Mouse (Mus musculus): Measurements from ENCODE around the gene Lrp4. TPM values are rescaled to one million over a fixed set of nuclear protein-coding genes. Genes with fewer than 3 reads are reported as not detected.
"Not testable (repeated sequence)": the region's sequence is repeated elsewhere in the genome, so short reads cannot be mapped to it uniquely, and the experiment has no call there.

Lrp4 gene
- polyA plus RNA-seq, 1 experiment from 2014 or later = 4.7 TPM

- Histone ChIP-seq H3K4me2 (ENCODE audit: low read length) (no peak overlapping the region), H3K9ac (replicated peaks; ENCODE audit: low read length) (no peak overlapping the region), H3K27me3 (ENCODE audit: control insufficient read depth, insufficient read depth, low read length) (no peaks in the 10 kb centered on the region), H3K27ac (replicated peaks; ENCODE audit: low read depth, low read length) (no peak overlapping the region), H3K4me3 (replicated peaks; ENCODE audit: low read depth, low read length) (no peak overlapping the region), H3K9me3 (ENCODE audit: control insufficient read depth, low read length) (no peaks in the 10 kb centered on the region), H3K4me1 (ENCODE audit: control insufficient read depth, insufficient read depth, low read length) (no peaks in the 10 kb centered on the region), H3K36me3 (ENCODE audit: control insufficient read depth, insufficient read depth, low read length) (peaks cover 18% of the 10 kb centered on the region)
- DNase-seq (no peak), ATAC-seq (ENCODE audit: low FRiP score, low TSS enrichment) (no peak)
- WGBS = 88% methylated on average over 4 of the region's 4 CpGs
Measured at GRCm38 (mm10) chr2:91484698-91485097, 27.4 kb downstream of the Lrp4 start.

DNA sequence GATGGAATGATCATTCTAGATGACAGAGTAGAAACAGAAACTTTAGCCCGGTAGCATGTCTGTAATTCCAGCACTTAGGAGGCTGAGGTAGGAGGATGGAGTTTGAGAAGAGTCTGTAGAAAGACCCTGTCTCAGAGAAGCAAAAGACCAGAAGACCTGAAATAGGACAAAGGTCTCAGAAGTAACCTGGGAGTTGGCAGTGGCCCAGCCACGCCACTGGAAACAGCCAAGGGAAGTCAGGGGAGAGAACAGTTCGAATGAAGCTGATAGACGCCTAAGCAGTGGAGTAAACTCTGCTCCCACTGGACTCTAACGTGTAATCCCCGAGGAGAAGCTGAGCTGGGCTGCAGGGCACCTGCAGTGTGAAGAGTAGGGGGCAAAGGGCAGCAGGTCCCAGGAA lies 27.9 kb downstream of the Lrp4 start:
- Histone ChIP-seq H3K27ac (replicated peaks; ENCODE audit: low read depth, low read length) (no peak overlapping the region), H3K4me1 (ENCODE audit: control insufficient read depth, insufficient read depth, low read length) (no peaks in the 10 kb centered on the region), H3K36me3 (ENCODE audit: control insufficient read depth, insufficient read depth, low read length) (peaks cover 22% of the 10 kb centered on the region), H3K9ac (replicated peaks; ENCODE audit: low read length) (no peak overlapping the region), H3K27me3 (ENCODE audit: control insufficient read depth, insufficient read depth, low read length) (no peaks in the 10 kb centered on the region), H3K9me3 (ENCODE audit: control insufficient read depth, low read length) (no peaks in the 10 kb centered on the region), H3K4me2 (ENCODE audit: low read length) (no peak overlapping the region), H3K4me3 (replicated peaks; ENCODE audit: low read depth, low read length) (no peak overlapping the region)
- ATAC-seq (ENCODE audit: low FRiP score, low TSS enrichment) (no peak), DNase-seq (no peak)
- 88% methylated on average over 6 of the region's 6 CpGs for WGBS

DNA sequence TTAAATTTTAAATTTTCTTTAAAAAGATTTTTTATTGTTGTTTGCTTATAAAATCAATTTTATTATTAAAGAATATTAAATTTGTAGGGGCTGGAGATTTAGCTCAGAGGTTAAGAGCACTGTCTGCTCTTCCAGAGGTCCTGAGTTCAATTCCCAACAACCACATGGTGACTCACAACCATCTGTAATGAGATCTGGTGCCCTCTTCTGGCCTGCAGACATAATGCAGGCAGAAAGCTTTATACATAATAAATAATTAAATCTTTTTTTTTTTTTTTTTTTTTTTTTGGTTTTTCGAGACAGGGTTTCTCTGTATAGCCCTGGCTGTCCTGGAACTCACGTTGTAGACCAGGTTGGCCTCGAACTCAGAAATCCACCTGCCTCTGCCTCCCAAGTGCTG lies 30.0 kb downstream of the Lrp4 start:
- H3K9me3 ChIP-seq (ENCODE audit: control insufficient read depth, low read length); H3K27ac ChIP-seq (replicated peaks; ENCODE audit: low read depth, low read length); DNase-seq; ATAC-seq (ENCODE audit: low FRiP score, low TSS enrichment); H3K4me3 ChIP-seq (replicated peaks; ENCODE audit: low read depth, low read length); H3K4me1 ChIP-seq (ENCODE audit: control insufficient read depth, insufficient read depth, low read length); H3K27me3 ChIP-seq (ENCODE audit: control insufficient read depth, insufficient read depth, low read length); H3K9ac ChIP-seq (replicated peaks; ENCODE audit: low read length); H3K4me2 ChIP-seq (ENCODE audit: low read length): not testable (repeated sequence)
- 73% methylated on average over 3 of the region's 3 CpGs for WGBS
- peaks cover 29% of the 10 kb centered on the region for H3K36me3 ChIP-seq (ENCODE audit: control insufficient read depth, insufficient read depth, low read length)

DNA sequence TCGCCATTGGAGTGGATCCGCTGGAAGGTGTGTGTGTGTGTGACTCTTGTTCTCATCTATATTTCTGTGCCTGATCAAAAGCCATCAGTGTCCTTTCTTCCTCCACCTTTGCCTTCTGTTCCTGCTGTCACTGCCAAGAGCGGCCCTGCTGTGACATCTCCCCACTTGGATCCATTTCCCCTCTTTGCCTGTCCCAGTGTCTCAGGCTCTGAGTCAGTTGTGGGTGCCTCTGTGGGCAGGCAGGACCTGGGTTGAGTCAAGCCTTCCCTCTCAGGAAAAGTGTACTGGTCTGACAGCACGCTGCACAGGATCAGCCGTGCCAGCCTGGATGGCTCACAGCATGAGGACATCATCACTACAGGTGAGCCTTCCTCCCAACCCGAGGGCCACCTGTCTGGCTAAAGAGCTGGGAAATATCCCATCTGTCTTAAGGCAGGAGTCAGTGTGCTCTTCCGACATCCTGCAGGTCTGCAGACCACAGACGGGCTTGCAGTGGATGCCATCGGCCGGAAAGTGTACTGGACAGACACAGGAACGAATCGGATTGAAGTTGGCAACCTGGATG lies 34.8 kb downstream of the Lrp4 start:
- Histone ChIP-seq H3K27ac (replicated peaks; ENCODE audit: low read depth, low read length) (no peak overlapping the region), H3K9me3 (ENCODE audit: control insufficient read depth, low read length) (no peaks in the 10 kb centered on the region), H3K27me3 (ENCODE audit: control insufficient read depth, insufficient read depth, low read length) (no peaks in the 10 kb centered on the region), H3K4me1 (ENCODE audit: control insufficient read depth, insufficient read depth, low read length) (no peaks in the 10 kb centered on the region), H3K4me3 (replicated peaks; ENCODE audit: low read depth, low read length) (no peak overlapping the region), H3K9ac (replicated peaks; ENCODE audit: low read length) (no peak overlapping the region), H3K36me3 (ENCODE audit: control insufficient read depth, insufficient read depth, low read length) (peaks cover 43% of the 10 kb centered on the region; the same call in 1 of the 2 replicates), H3K4me2 (ENCODE audit: low read length) (no peak overlapping the region)
- 96% methylated on average over 12 of the region's 12 CpGs for WGBS
- no peak for DNase-seq
- no peak for ATAC-seq (ENCODE audit: low FRiP score, low TSS enrichment)

DNA sequence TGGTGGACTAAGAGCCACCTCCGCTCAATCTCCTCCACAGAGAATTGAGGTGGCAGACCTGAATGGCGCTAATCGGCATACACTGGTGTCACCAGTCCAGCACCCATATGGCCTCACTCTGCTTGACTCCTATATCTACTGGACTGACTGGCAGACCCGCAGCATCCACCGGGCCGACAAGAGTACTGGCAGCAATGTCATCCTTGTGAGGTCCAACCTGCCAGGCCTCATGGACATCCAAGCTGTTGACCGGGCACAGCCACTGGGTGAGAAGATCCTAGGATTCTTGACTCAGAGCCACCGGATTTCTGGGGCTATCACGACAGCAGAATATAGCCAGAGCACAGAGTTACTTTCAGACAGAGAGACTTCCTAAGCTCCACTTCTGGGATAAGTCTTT lies 36.7 kb downstream of the Lrp4 start:
- Histone ChIP-seq H3K27me3 (ENCODE audit: control insufficient read depth, insufficient read depth, low read length) (no peaks in the 10 kb centered on the region), H3K4me3 (replicated peaks; ENCODE audit: low read depth, low read length) (no peak overlapping the region), H3K9me3 (ENCODE audit: control insufficient read depth, low read length) (no peaks in the 10 kb centered on the region), H3K36me3 (ENCODE audit: control insufficient read depth, insufficient read depth, low read length) (peaks cover 48% of the 10 kb centered on the region; the same call in 1 of the 2 replicates), H3K27ac (replicated peaks; ENCODE audit: low read depth, low read length) (no peak overlapping the region), H3K9ac (replicated peaks; ENCODE audit: low read length) (no peak overlapping the region), H3K4me2 (ENCODE audit: low read length) (no peak overlapping the region), H3K4me1 (ENCODE audit: control insufficient read depth, insufficient read depth, low read length) (no peaks in the 10 kb centered on the region)
- ATAC-seq (ENCODE audit: low FRiP score, low TSS enrichment) (no peak), DNase-seq (no peak)
- whole genome bisulfite sequencing = 97% methylated on average over 9 of the region's 9 CpGs

- ATAC-seq (ENCODE audit: low FRiP score, low TSS enrichment) (no peak), DNase-seq (no peak)
- Histone ChIP-seq H3K9ac (replicated peaks; ENCODE audit: low read length) (no peak overlapping the region), H3K9me3 (ENCODE audit: control insufficient read depth, low read length) (no peaks in the 10 kb centered on the region), H3K36me3 (ENCODE audit: control insufficient read depth, insufficient read depth, low read length) (peaks cover 52% of the 10 kb centered on the region), H3K4me3 (replicated peaks; ENCODE audit: low read depth, low read length) (no peak overlapping the region), H3K27me3 (ENCODE audit: control insufficient read depth, insufficient read depth, low read length) (no peaks in the 10 kb centered on the region), H3K27ac (replicated peaks; ENCODE audit: low read depth, low read length) (no peak overlapping the region), H3K4me2 (ENCODE audit: low read length) (no peak overlapping the region), H3K4me1 (ENCODE audit: control insufficient read depth, insufficient read depth, low read length) (no peaks in the 10 kb centered on the region)
- 92% methylated on average over 8 of the region's 8 CpGs for WGBS
Measured at GRCm38 (mm10) chr2:91498093-91498719, 40.9 kb downstream of the Lrp4 start.

DNA sequence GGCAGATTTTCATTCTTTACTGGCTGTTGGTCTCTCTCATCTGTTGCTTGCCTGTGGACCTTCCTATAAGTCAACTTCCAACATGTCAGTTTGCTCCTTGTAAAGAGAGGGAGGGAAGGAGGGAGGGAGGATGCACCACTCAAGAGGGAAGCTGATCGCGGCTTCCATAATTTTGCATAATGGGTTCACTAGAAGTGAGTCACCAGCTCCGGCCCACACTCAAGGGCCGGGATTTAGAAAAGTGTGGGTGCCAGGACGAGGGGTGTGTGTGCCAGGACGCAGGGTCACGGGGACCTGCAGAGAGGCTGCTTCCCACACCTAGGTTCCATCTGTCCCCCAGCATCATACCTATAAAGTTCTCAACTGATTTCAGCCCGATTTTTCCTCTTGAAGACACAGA lies 50.8 kb downstream of the Lrp4 start:
- Histone ChIP-seq H3K27me3 (ENCODE audit: control insufficient read depth, insufficient read depth, low read length) (no peaks in the 10 kb centered on the region), H3K4me1 (ENCODE audit: control insufficient read depth, insufficient read depth, low read length) (no peaks in the 10 kb centered on the region), H3K4me2 (ENCODE audit: low read length) (no peak overlapping the region), H3K9ac (replicated peaks; ENCODE audit: low read length) (no peak overlapping the region), H3K27ac (replicated peaks; ENCODE audit: low read depth, low read length) (no peak overlapping the region), H3K36me3 (ENCODE audit: control insufficient read depth, insufficient read depth, low read length) (peaks cover 34% of the 10 kb centered on the region), H3K9me3 (ENCODE audit: control insufficient read depth, low read length) (no peaks in the 10 kb centered on the region), H3K4me3 (replicated peaks; ENCODE audit: low read depth, low read length) (no peak overlapping the region)
- no peak for DNase-seq
- WGBS = 90% methylated on average over 8 of the region's 8 CpGs
- ATAC-seq (ENCODE audit: low FRiP score, low TSS enrichment) = no peak

GRCm38 (mm10) chr2:91517186-91517585 lies 59.9 kb downstream of the Lrp4 start:
- DNase-seq = peak; percentile 3

More at GRCm38 (mm10) chr2:91517186-91517585, 59.9 kb downstream of the Lrp4 start:
- Histone ChIP-seq H3K4me1 (ENCODE audit: control insufficient read depth, insufficient read depth, low read length) (no peaks in the 10 kb centered on the region), H3K4me2 (ENCODE audit: low read length) (no peak overlapping the region), H3K27me3 (ENCODE audit: control insufficient read depth, insufficient read depth, low read length) (no peaks in the 10 kb centered on the region), H3K36me3 (ENCODE audit: control insufficient read depth, insufficient read depth, low read length) (peaks cover 5% of the 10 kb centered on the region), H3K4me3 (replicated peaks; ENCODE audit: low read depth, low read length) (no peak overlapping the region), H3K9ac (replicated peaks; ENCODE audit: low read length) (no peak overlapping the region), H3K9me3 (ENCODE audit: control insufficient read depth, low read length) (no peaks in the 10 kb centered on the region), H3K27ac (replicated peaks; ENCODE audit: low read depth, low read length) (0 out of 2 replicates have a peak overlapping the region, but pooled peaks have one; percentile 20)
- ATAC-seq (ENCODE audit: low FRiP score, low TSS enrichment) = no peak
- 11% methylated on average over 2 of the region's 2 CpGs for WGBS
